Mouse (Mus musculus): ENCODE measurements at regions not wholly inside any gene's neighbourhood (a gene's known extent, or its start where the extent isn't known, plus 50 kb on each side); places are given as distances from the start of the nearest gene placed in this dataset.

DNA sequence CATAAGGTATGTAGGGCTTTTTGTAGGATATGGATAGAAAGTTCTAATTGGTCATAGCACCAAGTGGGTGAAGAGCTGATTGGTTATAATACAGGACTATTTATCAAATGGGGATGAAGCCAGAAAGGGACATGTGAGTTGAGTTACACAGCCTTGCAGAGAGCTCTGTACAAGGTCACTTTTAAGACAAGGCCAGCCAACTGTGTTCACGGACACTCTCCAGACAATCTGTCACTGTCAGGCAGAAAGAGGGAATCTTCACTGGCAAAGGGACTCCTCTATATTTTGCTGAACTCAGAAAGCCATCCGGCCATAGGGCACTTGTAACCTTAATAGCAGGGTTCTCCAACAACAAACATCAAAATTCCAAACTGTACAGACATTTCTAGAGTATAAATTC, 95.5 kb upstream of the Il15 start:
- TF ChIP-seq CTCF (IDR thresholded peaks at IDR 0.05; ENCODE audit: borderline replicate concordance, insufficient read depth, low read depth, low read length) (no peak), POLR2A (IDR thresholded peaks at IDR 0.05; ENCODE audit: borderline replicate concordance, insufficient read depth, low read length) (no peak)

All from cerebellum, adult 2 months (tissue).